Mouse (Mus musculus) hematopoietic stem cell, adult 5-6 weeks (primary cell): ENCODE results near the gene Thoc3. TPM values are rescaled to one million over a fixed set of nuclear protein-coding genes. Genes with fewer than 3 reads are reported as not detected.

Source experiments
- ATAC-seq, 2 experiments: fragments of 125-278 bp in 1 of 2; replicated peaks in 1 of 2; 2 replicates each; pipeline ENCODE4 v1.8.0; 2016 to 2017; ENCODE audit warnings: inconsistent platforms in 2 of 2, mild to moderate bottlenecking in 2 of 2, moderate number of reproducible peaks in 2 of 2, low read depth in 1 of 2, moderate TSS enrichment in 1 of 2; ENCODE audit not compliant: low FRiP score in 2 of 2, poor library complexity in 2 of 2, severe bottlenecking in 2 of 2, insufficient read depth in 1 of 2, low TSS enrichment in 1 of 2
- total RNA-seq: library from RNA; stranded (forward); fragments of 172-1452, 232-1000 nt; gene quantifications from 2 replicates; pipeline ENCODE4 v1.2.3, GENCODE M21; 2017

Gene Thoc3
- total RNA-seq, 1 experiment from 2014 or later = 29.4 TPM

DNA sequence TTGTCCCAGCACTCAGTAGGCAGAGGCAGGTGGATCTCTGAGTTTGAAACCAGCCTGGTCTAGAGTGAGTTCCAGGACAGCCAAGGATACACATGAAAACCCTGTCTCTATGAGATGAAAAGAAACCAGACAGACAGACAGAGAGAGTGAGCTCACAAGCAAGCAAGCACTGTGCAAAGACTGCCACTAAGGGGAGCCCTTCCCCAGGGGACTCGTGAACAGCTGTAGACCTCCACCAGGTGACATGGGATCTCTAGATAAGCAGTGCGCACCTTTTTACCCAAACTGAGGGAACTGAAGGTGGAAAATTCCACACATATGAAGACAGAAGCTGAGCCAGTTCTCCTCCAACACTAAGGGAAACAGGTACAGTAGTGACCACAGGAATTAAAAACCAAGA is 11.6 kb downstream of the Thoc3 start:
- ATAC-seq = 0 out of 4 replicates have a peak, but pooled peaks of 1 of the 2 experiments have one; percentile 27

DNA sequence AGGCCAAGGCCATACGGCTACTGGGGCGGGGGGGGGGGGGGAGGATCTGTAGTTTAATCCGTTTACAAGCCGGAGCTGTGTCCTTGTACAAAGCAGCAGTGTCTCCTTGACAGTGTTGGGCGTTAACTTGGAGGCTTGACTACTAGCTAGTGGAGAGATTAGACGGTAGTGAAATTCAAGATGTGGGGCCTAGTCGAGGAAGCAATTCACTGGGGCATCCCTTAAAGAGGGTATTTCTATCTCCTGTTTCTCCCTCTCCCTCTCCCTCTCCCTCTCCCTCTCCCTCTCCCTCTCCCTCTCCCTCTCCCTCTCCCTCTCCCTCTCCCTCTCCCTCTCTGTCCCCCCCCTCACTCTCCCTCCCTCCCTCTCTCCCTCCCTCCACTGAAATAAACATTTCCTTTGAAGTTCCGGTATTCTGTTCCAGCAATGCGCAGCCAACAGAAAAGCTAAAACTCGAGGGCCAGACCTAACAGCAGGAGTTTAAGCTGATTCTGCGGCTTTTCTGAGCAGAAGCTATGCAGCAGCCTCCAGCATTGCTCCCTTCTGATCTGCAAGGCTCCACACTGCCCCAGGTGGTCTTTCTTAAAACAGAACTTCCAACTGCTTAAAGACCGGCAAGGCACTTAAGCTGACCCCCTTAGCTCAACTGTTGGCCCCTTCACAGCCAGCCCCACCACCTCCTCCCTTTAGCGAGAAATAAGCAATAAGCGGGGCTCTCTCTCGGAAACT is 21.0 kb downstream of the Thoc3 start:
- ATAC-seq = peak; percentile 55 to 78

DNA sequence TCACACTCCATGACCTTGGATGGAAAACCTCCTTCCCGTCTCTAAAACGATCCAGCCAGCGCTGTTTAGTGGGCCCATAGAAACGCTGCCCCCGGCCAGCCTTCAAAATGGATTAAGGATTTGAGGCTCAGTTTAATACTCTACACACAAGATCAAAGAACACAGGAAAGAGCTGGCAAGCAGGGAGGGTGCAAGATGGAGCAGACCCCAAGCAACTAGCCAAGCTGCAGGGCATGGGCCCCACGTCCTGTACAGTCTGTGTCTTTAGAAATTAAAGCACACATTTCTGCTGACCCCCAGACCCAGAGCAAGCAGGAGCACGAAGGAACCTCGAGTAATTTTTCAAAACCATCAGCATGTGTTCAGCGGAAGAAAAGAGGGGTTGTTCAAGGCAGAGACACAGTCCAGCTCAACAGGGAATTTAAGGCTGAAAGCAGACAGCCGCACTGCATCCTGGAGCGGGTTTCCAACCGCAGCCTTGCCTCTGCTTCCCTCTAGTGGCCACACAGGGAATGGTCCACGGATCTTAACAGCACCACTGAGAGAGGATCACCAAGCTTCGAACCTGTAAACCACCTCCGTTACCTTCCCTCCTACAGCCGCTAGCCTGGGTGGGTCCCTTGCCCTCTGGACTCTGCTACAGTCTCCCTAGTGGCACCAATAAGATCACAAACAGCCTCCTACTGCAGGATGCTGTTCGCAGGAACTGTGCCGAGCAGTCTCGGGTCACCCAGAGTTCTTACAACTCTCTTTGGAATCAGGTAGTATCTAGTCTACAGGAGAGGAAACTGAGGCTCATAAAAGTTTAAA is 21.8 kb downstream of the Thoc3 start:
- peak; percentile 72 to 86 for ATAC-seq

DNA sequence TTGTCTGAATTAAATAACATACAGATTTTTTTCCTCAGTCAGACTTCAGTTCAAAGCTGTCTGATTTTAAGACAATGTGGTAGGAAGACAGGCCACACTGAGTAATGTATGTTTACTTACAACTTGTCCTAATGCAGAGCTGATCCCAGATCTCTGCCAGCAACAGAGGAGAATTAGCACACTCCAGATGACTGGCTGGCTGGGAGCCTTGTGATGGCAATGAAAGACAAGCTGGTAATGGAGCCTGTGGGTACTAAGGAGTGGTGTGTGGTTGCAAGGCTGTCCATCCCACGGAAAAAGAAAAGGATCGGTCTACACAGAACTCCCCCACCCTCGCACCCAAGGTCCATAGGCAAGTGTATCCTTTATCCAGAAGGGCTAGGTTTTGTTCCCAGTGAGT is 25.0 kb downstream of the Thoc3 start:
- ATAC-seq = no peak

DNA sequence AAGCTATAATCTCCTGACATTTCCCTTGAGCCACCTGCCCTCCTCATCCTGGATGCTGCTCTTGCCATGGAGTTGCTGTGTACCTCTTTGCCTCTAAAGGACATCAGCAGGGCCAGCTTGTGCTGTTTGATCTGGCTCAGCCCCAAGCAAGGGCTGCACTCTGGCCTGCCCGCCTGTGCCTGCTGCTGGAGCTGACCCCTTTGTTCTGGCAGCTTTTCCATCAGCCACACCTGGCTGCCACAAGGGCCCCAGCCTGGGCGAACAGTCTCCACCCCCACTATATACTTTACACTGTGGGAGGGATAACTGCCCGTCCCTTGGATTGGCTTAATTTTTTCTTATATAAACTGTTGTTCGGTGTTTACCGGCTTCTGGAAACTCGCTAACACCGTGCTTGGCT is 28.7 kb downstream of the Thoc3 start:
- no peak for ATAC-seq

DNA sequence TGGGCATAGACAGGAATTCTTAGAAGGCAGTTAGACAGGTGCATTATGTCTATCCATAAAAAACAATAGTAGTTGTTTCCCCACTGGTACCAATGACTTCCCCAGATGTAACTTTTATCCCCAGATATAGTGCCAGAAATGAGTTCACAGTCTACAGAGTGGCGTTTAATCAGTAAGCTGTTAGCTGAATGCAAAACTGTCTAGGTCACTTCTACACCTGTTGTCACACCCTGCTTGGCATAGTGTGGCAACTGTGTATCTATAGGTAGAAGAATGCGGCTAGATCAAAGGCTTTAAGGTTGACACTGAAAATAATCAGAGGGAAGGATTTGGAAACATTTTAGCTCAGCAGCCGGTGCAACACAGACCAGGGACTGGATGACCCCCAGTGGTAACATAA is 29.8 kb downstream of the Thoc3 start:
- ATAC-seq = no peak

DNA sequence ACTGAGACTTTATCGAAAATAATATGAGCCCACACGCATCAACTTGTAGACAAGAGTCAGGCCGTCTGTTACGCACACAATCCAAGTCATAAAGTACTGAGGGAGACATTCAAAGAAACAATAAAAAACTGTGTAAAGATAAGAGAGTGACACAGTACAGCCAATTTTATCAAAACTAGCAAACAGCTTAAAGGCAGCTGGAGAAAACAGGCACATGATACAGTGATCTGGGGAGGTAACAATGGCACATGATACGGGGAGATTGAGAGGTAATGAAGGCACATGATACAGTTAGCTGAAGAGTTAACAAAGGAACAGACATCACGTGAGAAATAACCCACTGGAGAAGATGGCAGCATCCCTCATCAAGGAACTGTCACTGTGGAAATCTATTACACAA is 31.6 kb downstream of the Thoc3 start:
- no peak for ATAC-seq

DNA sequence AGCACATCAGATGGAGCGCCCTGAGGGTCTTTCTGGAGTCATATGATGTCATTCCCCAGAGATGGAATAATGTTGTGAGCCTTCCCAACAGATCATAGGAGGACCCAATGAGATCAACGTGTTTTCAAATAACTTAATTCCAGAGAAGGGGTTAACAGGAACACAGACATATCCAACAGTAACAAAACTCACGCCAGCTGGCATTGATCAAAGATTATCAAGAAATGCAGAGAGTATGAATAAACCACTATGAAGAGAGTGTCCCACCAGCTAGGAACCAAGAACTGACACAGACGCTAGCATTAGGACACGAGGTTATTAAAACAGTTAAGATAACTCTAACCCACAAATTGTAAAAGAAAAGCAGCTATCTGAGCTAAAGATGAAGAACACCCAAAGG is 32.0 kb downstream of the Thoc3 start:
- no peak for ATAC-seq

DNA sequence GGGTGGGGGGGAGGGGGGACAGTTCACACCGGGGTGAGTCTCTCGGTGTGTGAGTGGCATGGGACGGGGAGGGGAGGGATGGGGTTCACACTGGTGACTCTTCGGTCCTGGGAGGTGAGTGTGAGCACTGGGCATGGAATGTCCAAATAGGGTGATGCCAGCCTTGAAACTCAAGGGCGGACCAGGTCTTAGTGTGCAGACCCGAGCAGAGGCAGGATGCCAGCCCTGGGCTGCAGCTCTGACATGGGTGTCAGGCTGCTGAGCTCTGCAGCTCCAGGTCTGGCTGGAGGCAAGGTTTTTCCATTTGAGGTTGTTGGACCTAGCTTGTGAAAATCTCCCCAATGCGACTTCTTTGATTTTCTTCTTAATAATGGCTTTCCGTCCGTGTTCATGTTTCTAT is 37.5 kb downstream of the Thoc3 start:
- no peak for ATAC-seq

DNA sequence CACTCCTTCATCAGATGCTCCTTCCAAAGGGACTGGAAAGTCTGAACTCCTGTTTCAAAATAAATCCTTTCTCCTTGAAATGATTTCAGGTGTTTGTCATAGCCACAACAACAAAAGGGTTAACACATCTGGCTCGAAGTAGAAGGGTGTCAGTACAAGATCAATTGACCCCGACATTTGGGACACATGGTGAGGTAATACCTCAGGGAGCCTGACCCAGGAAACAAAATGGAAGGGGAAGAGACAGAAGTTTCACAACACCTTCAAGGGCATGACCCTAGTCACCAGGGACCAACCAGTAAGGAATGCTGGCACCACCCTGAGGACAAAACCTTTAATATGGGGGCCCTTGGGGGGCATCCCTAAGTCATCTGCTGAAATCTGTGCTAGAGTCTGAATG is 38.6 kb downstream of the Thoc3 start:
- ATAC-seq = no peak

DNA sequence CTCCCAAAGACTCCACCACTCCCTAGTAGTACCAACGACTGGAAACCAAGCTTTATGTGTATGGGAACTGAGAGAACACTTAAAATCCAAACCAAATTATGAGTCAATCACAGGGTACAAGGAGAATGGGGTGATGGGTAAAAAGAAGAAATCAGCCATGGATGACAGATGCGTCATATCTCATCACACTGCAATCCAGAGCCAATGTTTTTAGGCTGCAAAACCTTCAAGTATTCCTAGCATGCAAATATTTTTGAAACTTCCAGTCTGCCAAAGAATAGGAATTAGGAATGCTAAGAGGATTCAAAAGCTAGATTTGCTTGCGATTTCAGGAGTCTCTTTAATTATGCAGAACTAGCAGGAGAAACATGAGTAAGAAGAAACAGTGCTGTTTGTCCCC is 39.9 kb downstream of the Thoc3 start:
- ATAC-seq = no peak

DNA sequence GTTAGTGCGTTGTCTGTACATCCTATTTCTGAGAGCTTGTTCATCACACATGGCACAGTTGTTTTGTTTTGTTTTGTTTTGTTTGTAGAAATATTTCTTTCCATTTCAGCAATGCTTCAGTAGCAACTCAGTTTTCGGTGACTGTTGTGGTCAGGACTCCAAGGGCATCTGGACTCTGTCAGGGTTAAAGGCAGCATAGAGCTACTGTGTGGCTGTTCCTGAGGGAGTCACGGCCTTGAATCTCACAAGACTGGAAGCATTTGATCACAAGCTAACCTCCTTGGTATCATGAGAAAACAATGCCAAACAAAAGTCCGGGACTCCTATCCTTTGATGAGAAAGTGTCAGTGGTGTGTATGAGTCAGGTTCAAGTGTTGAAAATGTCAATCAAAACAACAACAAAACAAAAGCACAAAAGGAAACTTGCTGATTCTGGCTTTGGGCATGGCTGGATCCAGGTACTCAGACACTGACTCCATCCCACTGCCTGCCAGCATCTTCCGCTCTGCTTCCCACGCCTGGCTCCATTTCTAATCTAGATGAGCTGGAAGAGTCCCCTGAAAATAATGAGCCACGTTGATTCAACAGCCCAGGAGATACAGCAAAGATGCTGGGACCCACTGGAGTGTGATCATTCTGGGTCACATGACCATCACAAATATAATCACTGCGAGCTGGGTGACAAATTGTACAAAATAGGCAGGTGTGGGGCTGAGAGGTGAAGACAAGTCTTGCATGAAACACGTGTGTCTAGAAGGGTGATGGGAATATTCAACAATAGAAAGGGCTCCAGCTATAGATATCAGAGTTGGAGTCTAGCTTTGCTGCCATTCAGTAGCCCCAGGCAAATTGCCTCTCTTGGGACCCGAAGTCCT is 41.6 kb downstream of the Thoc3 start:
- ATAC-seq = no peak

DNA sequence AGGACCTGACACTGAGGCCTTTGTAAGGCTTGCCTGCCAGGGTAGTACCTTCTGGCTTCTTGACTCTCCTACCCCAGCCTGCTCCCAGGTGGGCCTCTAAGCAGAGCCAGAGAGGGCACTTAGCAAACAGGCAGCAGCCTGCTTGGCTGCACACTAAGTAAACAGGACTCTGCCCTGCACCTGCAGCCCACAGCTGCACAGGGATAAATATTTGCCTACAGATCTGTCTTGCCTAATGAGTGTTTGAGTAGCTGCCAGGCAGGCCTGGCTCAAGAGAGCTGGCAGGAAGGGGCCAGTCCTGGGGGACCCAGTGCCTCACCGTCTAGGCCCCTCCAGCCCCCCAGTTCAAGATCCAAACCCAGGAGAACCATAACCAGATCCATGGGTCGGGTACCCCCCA is 43.4 kb downstream of the Thoc3 start:
- no peak for ATAC-seq

DNA sequence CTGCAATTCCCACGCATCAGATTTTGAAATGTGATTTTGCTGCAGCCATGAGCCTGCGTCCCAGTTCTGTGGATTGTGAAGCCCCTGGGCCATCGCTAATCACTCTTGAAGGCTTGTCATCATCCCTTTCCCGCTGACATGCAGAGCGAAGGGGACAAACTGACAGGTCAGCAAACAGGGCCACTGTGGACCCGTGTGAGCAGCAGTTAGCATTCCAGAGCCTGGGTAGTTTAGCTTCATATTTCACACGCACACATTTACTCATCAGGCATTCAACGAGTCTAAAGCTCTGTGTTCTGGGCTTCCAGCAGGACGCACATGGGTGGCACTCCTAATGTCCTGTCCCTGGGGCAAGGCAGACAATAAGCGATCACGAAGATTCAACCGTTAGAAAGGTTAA is 48.4 kb downstream of the Thoc3 start:
- no peak for ATAC-seq

DNA sequence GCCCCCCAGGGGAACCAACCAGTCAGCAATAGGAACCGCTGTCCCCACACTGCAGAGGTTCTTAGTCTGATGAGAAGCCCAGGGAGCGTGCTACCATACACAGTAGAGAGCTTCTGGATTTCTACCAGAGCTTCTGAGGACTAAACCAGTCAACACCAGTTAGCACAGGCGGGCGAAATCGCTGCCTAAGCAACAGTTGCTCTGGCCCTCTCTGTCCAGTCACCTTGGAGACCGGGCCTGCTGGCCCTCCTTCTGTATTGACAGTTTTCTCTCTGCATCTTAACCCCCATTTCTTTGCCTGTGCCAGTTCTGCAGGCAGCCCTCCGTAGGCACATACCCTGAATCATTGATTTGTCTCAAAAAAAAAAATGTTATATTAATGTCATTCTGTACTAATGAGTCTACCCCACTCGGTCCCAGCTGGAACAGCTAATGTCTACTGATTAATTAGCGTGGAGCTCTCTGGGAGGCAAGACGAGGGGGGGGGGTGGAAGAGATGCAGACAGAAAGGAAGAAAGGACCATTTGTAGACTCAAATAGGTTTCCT is 49.8 kb downstream of the Thoc3 start:
- no peak for ATAC-seq

DNA sequence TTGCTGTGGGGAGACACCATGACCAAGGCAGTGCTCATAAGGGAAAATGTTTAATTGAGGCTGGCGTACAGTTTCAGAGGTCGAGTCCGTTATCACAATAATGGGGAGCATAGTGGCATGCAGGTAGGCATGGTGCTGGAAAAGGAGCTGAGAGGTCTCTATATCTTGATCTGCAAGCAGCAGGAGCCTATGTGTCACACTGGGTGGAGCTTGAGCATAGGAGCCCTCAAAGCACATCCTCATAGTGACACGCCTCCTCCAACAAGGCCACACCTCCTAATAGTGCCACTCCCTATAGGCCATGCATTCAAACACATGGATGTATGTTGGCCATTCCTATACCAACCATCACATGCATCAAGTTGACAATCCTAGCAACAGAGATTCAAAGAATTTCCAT is 53.6 kb downstream of the Thoc3 start:
- no peak for ATAC-seq

DNA sequence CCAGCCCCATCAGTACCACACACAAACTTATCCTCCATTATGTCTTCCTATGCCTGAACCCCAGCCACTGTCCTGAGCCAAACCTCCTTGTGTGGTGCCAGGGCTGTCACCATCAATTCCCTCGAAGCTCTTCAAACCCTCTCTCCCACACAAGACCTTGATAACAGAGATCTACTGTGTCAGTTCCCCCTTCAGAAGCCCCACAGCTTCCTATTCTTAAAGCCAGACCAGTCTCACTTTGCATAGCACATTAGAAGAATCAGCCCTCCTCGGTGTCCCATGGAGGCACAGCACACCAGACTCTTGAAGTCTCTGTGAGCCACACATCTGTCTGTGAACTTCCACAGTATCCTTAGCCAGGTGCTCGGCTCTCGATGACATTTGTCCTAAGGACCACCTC is 55.9 kb downstream of the Thoc3 start:
- ATAC-seq = no peak

DNA sequence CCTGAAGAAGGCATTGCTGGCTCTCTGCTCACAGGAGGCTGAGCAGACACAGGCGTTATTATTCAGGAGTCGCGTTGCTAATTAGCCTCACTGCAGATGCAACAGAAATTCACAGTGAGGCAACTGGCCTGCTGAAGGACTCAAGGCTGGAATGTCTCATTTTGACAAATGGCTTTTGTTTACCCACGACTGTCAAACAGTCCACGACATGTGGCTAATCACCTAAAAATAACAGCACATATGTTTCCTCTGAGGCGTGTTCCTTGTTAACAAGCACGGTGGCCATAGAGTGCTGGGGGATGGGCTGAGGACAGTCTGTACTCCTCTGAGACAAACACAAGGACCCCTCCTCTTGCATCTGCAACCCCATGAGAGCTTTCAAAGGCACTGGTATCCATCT is 56.4 kb downstream of the Thoc3 start:
- ATAC-seq = no peak
